Mouse (Mus musculus) urinary bladder, postnatal 10 days (tissue): ENCODE data around the gene Antxr2.

Experiments used
- DNase-seq: peaks from one replicate; pipeline ENCODE4 v3.0.0; 2022; ENCODE audit warnings: low spot score

Gene Antxr2

GRCm38 (mm10) chr5:97913901-97914300 lies 116.9 kb downstream of the Antxr2 start:
- no peak for DNase-seq

- no peak for DNase-seq
Observed at GRCm38 (mm10) chr5:97907482-97907881, 123.4 kb downstream of the Antxr2 start.

GRCm38 (mm10) chr5:97906537-97907266 lies 124.1 kb downstream of the Antxr2 start:
- no peak for DNase-seq

- no peak for DNase-seq
Observed at GRCm38 (mm10) chr5:97905856-97906255, 125.0 kb downstream of the Antxr2 start.

GRCm38 (mm10) chr5:97901096-97901495 lies 129.7 kb downstream of the Antxr2 start:
- no peak for DNase-seq

GRCm38 (mm10) chr5:97899321-97899720 lies 131.5 kb downstream of the Antxr2 start:
- no peak for DNase-seq

- no peak for DNase-seq
Observed at GRCm38 (mm10) chr5:97885427-97885826, 145.4 kb downstream of the Antxr2 start.

- DNase-seq = no peak
Observed at GRCm38 (mm10) chr5:97884110-97884509, 146.7 kb downstream of the Antxr2 start.

- no peak for DNase-seq
Observed at GRCm38 (mm10) chr5:97881421-97881820, 149.4 kb downstream of the Antxr2 start.

GRCm38 (mm10) chr5:97880115-97880514 lies 150.7 kb downstream of the Antxr2 start:
- no peak for DNase-seq

- no peak for DNase-seq
Observed at GRCm38 (mm10) chr5:97878871-97879270, 152.0 kb downstream of the Antxr2 start.

GRCm38 (mm10) chr5:97878215-97878794 lies 152.5 kb downstream of the Antxr2 start:
- DNase-seq = no peak

- DNase-seq = no peak
Observed at GRCm38 (mm10) chr5:97876895-97877294, 153.9 kb downstream of the Antxr2 start.

GRCm38 (mm10) chr5:97867921-97868320 lies 162.9 kb downstream of the Antxr2 start:
- no peak for DNase-seq

- no peak for DNase-seq
Observed at GRCm38 (mm10) chr5:97866975-97867374, 163.9 kb downstream of the Antxr2 start.

GRCm38 (mm10) chr5:97857101-97857500 lies 173.7 kb downstream of the Antxr2 start:
- no peak for DNase-seq

GRCm38 (mm10) chr5:97851981-97852748 lies 178.7 kb downstream of the Antxr2 start:
- no peak for DNase-seq

GRCm38 (mm10) chr5:97847204-97847895 lies 183.5 kb downstream of the Antxr2 start:
- no peak for DNase-seq

GRCm38 (mm10) chr5:97846503-97846902 lies 184.3 kb downstream of the Antxr2 start:
- DNase-seq = no peak

GRCm38 (mm10) chr5:97842016-97842415 lies 188.8 kb downstream of the Antxr2 start:
- no peak for DNase-seq

- DNase-seq = no peak
Observed at GRCm38 (mm10) chr5:97839924-97840279, 190.9 kb downstream of the Antxr2 start.

GRCm38 (mm10) chr5:97839271-97839923 lies 191.4 kb downstream of the Antxr2 start:
- no peak for DNase-seq
